ENCODE assay signal across 18 mouse cellular contexts in the genomic region with DNA sequence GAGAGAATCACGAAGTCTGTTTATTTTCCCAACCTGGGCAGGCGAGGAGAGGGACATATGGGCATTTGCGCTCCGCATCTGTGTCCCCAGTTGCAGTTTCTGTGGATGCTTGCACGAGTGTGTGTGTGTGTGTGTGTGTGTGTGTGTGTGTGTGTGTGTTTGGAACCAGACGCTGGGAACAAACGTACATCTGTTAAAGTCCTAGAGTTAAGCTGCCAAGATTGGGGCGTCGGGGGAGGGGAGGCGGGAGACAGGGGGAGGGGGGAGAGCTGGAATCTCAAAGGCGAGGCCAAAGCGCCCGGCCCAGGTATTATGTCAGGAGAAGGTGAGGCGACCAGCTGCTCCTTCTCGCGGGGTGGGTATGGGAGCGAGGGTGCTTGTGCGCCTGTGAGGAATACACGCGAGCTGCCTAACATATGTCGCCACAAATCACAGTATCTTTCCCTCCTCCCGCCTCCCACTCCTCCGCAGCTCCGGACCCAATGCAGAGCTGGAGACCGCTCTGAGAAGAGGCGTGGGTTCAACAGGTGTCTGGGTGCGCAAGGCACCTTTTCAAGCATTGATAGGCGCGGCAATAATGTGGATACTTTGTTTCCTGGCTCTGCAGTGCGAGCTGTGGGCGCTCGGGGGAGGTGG. TPM values are rescaled to one million over a fixed set of nuclear protein-coding genes. Genes with fewer than 3 reads are reported as not detected.
DNase-seq lines count a peak whose midpoint lies in the region; ATAC-seq and TF ChIP-seq lines count a peak whose summit lies in the region.
"Had no signal": no experiment of that assay in that cellular context is flagged by ENCODE, and none has a peak within 500 bp of the region (broad histone marks: within the 10 kb centered on the region; RNA-seq: fewer than 3 reads in every experiment).

No protein-coding gene starts in this region.

- no peak overlapping the region for H3K4me3 ChIP-seq in left cerebral cortex, adult 2 months
- H3K4me3 ChIP-seq: myocyte had no signal

- H3K27ac ChIP-seq in left cerebral cortex, adult 2 months: no peak overlapping the region

- intact Hi-C loops in left cerebral cortex, adult 2 months (cut with DNase I): no loop called here

- no peak for TF ChIP-seq CTCF in left cerebral cortex, adult 2 months (IDR thresholded peaks at IDR 0.05)

- no peak for ATAC-seq in megakaryocyte-erythroid progenitor cell, adult 5-6 weeks (replicated peaks; ENCODE audit: low FRiP score, low TSS enrichment, poor library complexity, severe bottlenecking)

- peak; percentile 43 to 54 for DNase-seq in cerebellum, postnatal 10 days
- no peak for DNase-seq in cerebellum, adult 9-11 months
- DNase-seq in left cerebral cortex, adult 2 months (ENCODE audit: extremely low spot score in 1 of 2, low spot score in 2 of 2): peak; percentile 44 to 58
- no peak for DNase-seq in left cerebral cortex, adult 11 months (ENCODE audit: low spot score)
- peak; percentile 31 for DNase-seq in layer of hippocampus, adult 9-11 months
- peak; percentile 63 to 74 for DNase-seq in right cerebral cortex, postnatal 10 days (ENCODE audit: low spot score in 2 of 2)
- no peak for DNase-seq in urinary bladder, postnatal 4 days (ENCODE audit: low spot score in 2 of 2)
- DNase-seq: cerebellum, adult 2 months; gastrocnemius, postnatal 14 days; kidney, postnatal 10 days; lung, postnatal 14 days; thymus, postnatal 14 days had no signal

RNA-seq across cellular contexts. Expression of a gene that starts 4.5 kb away (rescaled TPM):
- not detected for total RNA-seq in left cerebral cortex, adult 2 months (2021)
- not detected in 2 replicates for total RNA-seq in megakaryocyte-erythroid progenitor cell, adult 5-6 weeks (2014; fragmentation: Nextera tagmentation)
- total RNA-seq in megakaryocyte-erythroid progenitor cell, adult 5-6 weeks (2017): not detected in 2 replicates
- total RNA-seq: adrenal gland, adult 18-20 months; gastrocnemius, postnatal 14 days; hematopoietic stem cell, adult 5-6 weeks; liver, adult 2 months; MEL had no signal

RNA-seq across cellular contexts. Expression of a gene that starts 15.3 kb away (rescaled TPM):
- total RNA-seq in left cerebral cortex, adult 2 months (2021): 10 to 100 TPM; 50.1 to 58.3 TPM
- 0.28 TPM in 1 of 2 replicates, not detected in the other for total RNA-seq in megakaryocyte-erythroid progenitor cell, adult 5-6 weeks (2014; fragmentation: Nextera tagmentation)
- 0.14 TPM in 1 of 2 replicates, not detected in the other for total RNA-seq in megakaryocyte-erythroid progenitor cell, adult 5-6 weeks (2017)

Comparison
In these comparisons a context has a peak if more than half of its experiments do, and no peak if none do; other contexts are left out.
1. DNase-seq: peak in cerebellum, postnatal 10 days (2 of 2), left cerebral cortex, adult 2 months (2 of 2), layer of hippocampus, adult 9-11 months (single experiment) and right cerebral cortex, postnatal 10 days (2 of 2); none in cerebellum, adult 9-11 months (single experiment), left cerebral cortex, adult 11 months (single experiment) and urinary bladder, postnatal 4 days (0 of 2).
2. RNA of a gene that starts 15.3 kb away (total RNA-seq): 50.1 to 58.3 TPM in left cerebral cortex, adult 2 months; 0.14 to 0.28 TPM in megakaryocyte-erythroid progenitor cell, adult 5-6 weeks; every median in the first group is over 10 times any median in the second.